Mouse (Mus musculus): ENCODE measurements around the gene Sorl1.

Gene Sorl1

GRCm38 (mm10) chr9:42048542-42048941, 75.6 kb downstream of the Sorl1 start:
- no peak for DNase-seq

GRCm38 (mm10) chr9:42047786-42048185, 76.3 kb downstream of the Sorl1 start:
- peak in 1 of 2 experiments; percentile 36 for DNase-seq

- DNase-seq, result no peak
Measured at GRCm38 (mm10) chr9:42046248-42046647, 77.8 kb downstream of the Sorl1 start.

GRCm38 (mm10) chr9:42044651-42045050, 79.4 kb downstream of the Sorl1 start:
- no peak for DNase-seq

GRCm38 (mm10) chr9:42043934-42044333, 80.2 kb downstream of the Sorl1 start:
- DNase-seq, result no peak

GRCm38 (mm10) chr9:42039000-42039992, 84.8 kb downstream of the Sorl1 start:
- peak; percentile 76 to 78 for DNase-seq

GRCm38 (mm10) chr9:42036885-42037284, 87.2 kb downstream of the Sorl1 start:
- no peak for DNase-seq

- peak; percentile 46 to 52 for DNase-seq
Measured at GRCm38 (mm10) chr9:42035995-42036394, 88.1 kb downstream of the Sorl1 start.

GRCm38 (mm10) chr9:42035213-42035765, 88.8 kb downstream of the Sorl1 start:
- DNase-seq, result peak; percentile 79 to 82

GRCm38 (mm10) chr9:42034116-42034520, 90.0 kb downstream of the Sorl1 start:
- no peak for DNase-seq

- DNase-seq, result no peak
Measured at GRCm38 (mm10) chr9:42033291-42034115, 90.6 kb downstream of the Sorl1 start.

GRCm38 (mm10) chr9:42032419-42032818, 91.7 kb downstream of the Sorl1 start:
- DNase-seq, result no peak

GRCm38 (mm10) chr9:42028807-42029206, 95.3 kb downstream of the Sorl1 start:
- DNase-seq, result no peak

- DNase-seq, result no peak
Measured at GRCm38 (mm10) chr9:42024257-42024656, 99.8 kb downstream of the Sorl1 start.

- no peak for DNase-seq
Measured at GRCm38 (mm10) chr9:42023383-42023782, 100.7 kb downstream of the Sorl1 start.

- no peak for DNase-seq
Measured at GRCm38 (mm10) chr9:42022318-42022717, 101.8 kb downstream of the Sorl1 start.

- no peak for DNase-seq
Measured at GRCm38 (mm10) chr9:42019308-42020031, 104.6 kb downstream of the Sorl1 start.

GRCm38 (mm10) chr9:42008501-42008900, 115.6 kb downstream of the Sorl1 start:
- DNase-seq, result no peak

GRCm38 (mm10) chr9:42005101-42005500, 119.0 kb downstream of the Sorl1 start:
- no peak for DNase-seq

GRCm38 (mm10) chr9:42004140-42004539, 120.0 kb downstream of the Sorl1 start:
- no peak for DNase-seq

- DNase-seq, result peak; percentile 74 to 82
Measured at GRCm38 (mm10) chr9:41999498-42000473, 124.3 kb downstream of the Sorl1 start.
